Mouse (Mus musculus) heart, adult 2 months (tissue): ENCODE measurements around the gene Eps8. TPM values are rescaled to one million over a fixed set of nuclear protein-coding genes. Genes with fewer than 3 reads are reported as not detected.

Source experiments
- DNase-seq, 2 experiments: peaks; one replicate each; pipeline ENCODE4 v3.0.0; 2021
- H3K27ac ChIP-seq: fragments of 200-600 bp; 2 replicates; pipeline ENCODE4 v1.8.1; 2022
- H3K27me3 ChIP-seq: fragments of 200-500 bp; 2 replicates; pipeline ENCODE4 v1.6.1; 2012; ENCODE audit warnings: mild to moderate bottlenecking, low read length, inconsistent platforms, mixed read lengths; ENCODE audit not compliant: control insufficient read depth, insufficient read depth
- H3K36me3 ChIP-seq: fragments of 200-500 bp; 2 replicates; pipeline ENCODE4 v1.6.1; 2012; ENCODE audit warnings: low read length, inconsistent platforms; ENCODE audit not compliant: control insufficient read depth, insufficient read depth
- H3K4me1 ChIP-seq: fragments of 200-500 bp; 2 replicates; pipeline ENCODE4 v1.6.1; 2011; ENCODE audit warnings: low read length; ENCODE audit not compliant: control insufficient read depth, insufficient read depth
- H3K4me3 ChIP-seq: fragments of 200-600 bp; 2 replicates; pipeline ENCODE4 v1.8.1; 2022
- H3K79me2 ChIP-seq: fragments of 200-500 bp; replicated peaks from 2 replicates; pipeline ENCODE4 v1.6.1; 2012; ENCODE audit warnings: mild to moderate bottlenecking, inconsistent platforms, low read length, moderate library complexity, mixed read lengths; ENCODE audit not compliant: control insufficient read depth, insufficient read depth
- H3K9ac ChIP-seq: fragments of 200-500 bp; 2 replicates; pipeline ENCODE4 v1.6.1; 2012; ENCODE audit warnings: low read depth, mild to moderate bottlenecking, control low read depth, inconsistent platforms, low read length, mixed read lengths
- CTCF ChIP-seq: fragments of 200-600 bp; IDR thresholded peaks from 2 replicates; pipeline ENCODE4 v1.8.1; 2022; ENCODE audit warnings: antibody characterized with exemption, mild to moderate bottlenecking, moderate library complexity
- EP300 ChIP-seq: fragments of 200-500 bp; IDR thresholded peaks from 2 replicates; pipeline ENCODE4 v1.6.1; 2011; ENCODE audit warnings: low read depth, low read length, control low read depth; ENCODE audit not compliant: insufficient read depth
- POLR2A ChIP-seq: fragments of 200-500 bp; IDR thresholded peaks from 2 replicates; pipeline ENCODE4 v1.6.1; 2011; ENCODE audit warnings: mild to moderate bottlenecking, low read depth, low read length, control low read depth; ENCODE audit not compliant: insufficient read depth
- WGBS: fragments of 180-500 bp; shearing (Covaris S2); methylation state at CpG from one replicate; pipeline ENCODE4 v1.1.7; 2018; 5-methylcytosine and 5-hydroxymethylcytosine counted together
- intact Hi-C: fragments of 180-260 bp; cut with DNase I; formaldehyde crosslinking; loops from one replicate; pipeline ENCODE4 v1.15.1; 2025
- polyA plus RNA-seq: library from polyadenylated mRNA; depleted of rRNA; stranded (reverse); fragments of >200 nt; gene quantifications from 2 replicates; pipeline ENCODE4 v1.2.3, GENCODE M21; 2012
- total RNA-seq, 2 experiments: library from RNA; stranded (reverse); gene quantifications; 2 replicates each; pipeline ENCODE4 v1.2.3; 2021

Gene Eps8
- total and polyA plus RNA-seq, 3 experiments = 6.7 to 12.2 (median 11.6) TPM

DNA sequence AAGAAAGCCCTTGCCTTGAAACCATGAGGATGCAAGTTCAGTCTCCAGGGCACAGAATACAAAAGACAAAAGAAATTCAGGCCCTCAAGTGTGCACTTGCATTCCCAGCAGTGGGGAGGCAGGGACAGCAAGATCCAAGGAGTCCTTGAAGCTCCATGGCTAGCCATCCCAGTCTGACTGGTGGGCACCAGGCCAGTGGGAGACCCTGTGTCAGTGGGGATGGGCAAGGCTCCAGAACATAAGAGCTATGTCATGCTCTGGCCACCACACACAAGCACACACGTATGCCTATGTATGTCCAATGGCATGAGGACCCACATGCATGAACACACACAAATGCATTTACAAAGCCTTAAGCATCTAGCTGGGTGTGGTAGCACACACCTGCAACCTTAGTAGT, 13.0 kb downstream of the Eps8 start:
- WGBS = 92% methylated on average over 1 of the region's 1 CpGs
- Histone ChIP-seq H3K4me3 (no peak overlapping the region), H3K9ac (no peak overlapping the region), H3K4me1 (peaks cover 5% of the 10 kb centered on the region), H3K27me3 (no peaks in the 10 kb centered on the region), H3K36me3 (peaks cover 2% of the 10 kb centered on the region; the same call in 1 of the 2 replicates), H3K27ac (no peak overlapping the region), H3K79me2 (no peaks in the 10 kb centered on the region)
- TF ChIP-seq CTCF = no peak
- no peak for TF ChIP-seq POLR2A
- TF ChIP-seq EP300 = no peak
- DNase-seq = peak in 1 of 2 experiments; percentile 5
- intact Hi-C loops = no loop called here

DNA sequence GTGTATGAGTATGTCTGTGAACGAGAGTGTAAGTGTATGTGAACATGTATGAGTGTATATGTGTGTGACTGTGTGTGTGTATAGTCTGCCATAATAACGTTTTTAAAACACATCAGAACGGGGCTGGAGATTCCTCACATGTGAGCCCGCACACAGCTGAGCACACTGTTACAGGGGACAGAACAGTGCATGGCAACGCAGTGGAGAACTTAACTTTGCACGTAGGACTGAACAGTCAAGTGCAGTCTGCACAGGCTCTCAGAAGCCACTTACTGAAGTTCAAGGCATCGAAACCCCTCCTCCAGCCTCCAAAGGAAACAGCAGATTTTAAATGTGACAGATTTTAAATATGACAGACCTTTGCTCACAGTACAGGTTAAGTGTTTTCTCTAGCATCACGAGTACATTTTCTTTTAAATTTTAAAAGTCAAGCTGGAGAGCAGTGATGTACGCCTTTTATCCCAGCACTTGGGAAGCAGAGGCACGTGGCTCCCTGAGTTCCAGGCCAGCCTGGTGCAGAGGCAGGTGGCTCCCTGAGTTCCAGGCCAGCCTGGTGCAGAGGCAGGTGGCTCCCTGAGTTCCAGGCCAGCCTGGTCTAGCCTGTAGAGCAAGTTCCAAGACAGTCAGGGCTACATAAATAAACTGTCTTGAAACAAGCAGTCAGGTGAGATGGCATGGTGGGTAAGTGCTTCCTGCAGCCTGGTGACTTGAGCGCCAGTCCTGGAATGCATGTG, 15.7 kb downstream of the Eps8 start:
- TF ChIP-seq POLR2A (no peak), EP300 (no peak), CTCF (no peak)
- no peaks in the 10 kb centered on the region for H3K79me2 ChIP-seq
- DNase-seq = no peak
- no peak overlapping the region for H3K4me3 ChIP-seq
- peaks cover 5% of the 10 kb centered on the region for H3K4me1 ChIP-seq
- no peak overlapping the region for H3K27ac ChIP-seq
- WGBS = 88% methylated on average over 11 of the region's 11 CpGs
- no peaks in the 10 kb centered on the region for H3K27me3 ChIP-seq
- H3K9ac ChIP-seq = no peak overlapping the region
- intact Hi-C loops = no loop called here
- H3K36me3 ChIP-seq = peaks cover 2% of the 10 kb centered on the region; the same call in 1 of the 2 replicates

DNA sequence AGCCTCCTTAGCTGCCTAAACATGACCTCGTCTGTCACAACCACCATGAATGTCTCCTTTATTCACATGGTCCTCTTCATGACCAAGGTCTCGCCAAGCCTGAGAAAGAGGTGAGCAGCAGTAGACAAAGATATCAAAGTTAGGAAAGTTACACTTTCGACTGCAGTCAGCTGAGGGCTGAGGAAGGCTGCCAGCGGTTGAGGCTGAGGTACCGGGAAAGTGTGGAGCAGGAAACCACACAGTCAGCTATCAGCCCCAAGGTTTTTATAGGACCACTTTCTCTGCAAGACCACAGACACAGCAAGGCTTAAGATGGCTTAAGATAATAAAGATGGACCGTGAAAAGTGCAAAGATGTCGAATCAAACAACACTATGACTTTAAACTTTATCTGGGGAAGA, 17.2 kb downstream of the Eps8 start:
- no peak overlapping the region for H3K9ac ChIP-seq
- 34% methylated on average over 7 of the region's 7 CpGs for WGBS

DNA sequence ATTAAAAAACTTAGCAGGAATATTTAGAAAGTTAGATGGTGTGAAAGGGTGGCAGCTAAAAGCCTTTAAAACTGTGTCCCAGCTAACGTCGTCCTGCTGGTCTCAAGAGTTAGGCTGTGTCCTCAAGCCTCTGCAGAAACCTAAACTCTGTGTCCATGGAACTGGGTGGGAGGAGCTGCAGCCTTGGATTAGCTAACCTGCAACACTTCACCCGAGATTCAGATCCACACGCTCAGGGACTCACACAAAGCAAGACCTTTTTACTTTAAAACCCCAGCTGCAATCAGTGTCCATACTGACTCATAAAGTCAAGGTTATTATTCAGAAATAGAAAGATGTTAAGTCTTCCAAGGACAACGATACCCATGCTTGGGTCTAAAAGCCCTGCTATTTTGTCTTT, 18.5 kb downstream of the Eps8 start:
- 73% methylated on average over 5 of the region's 5 CpGs for WGBS
- DNase-seq = no peak
- intact Hi-C loops = no loop called here
- Histone ChIP-seq H3K4me1 (peaks cover 5% of the 10 kb centered on the region), H3K9ac (no peak overlapping the region), H3K4me3 (no peak overlapping the region), H3K27me3 (no peaks in the 10 kb centered on the region), H3K79me2 (no peaks in the 10 kb centered on the region), H3K36me3 (peaks cover 2% of the 10 kb centered on the region; the same call in 1 of the 2 replicates), H3K27ac (no peak overlapping the region)
- no peak for TF ChIP-seq POLR2A
- no peak for TF ChIP-seq CTCF
- TF ChIP-seq EP300 = no peak

More for the DNA sequence above, 17.2 kb downstream of the Eps8 start:
- no peak for TF ChIP-seq EP300
- TF ChIP-seq POLR2A = no peak
- no peak for TF ChIP-seq CTCF
- Histone ChIP-seq H3K27me3 (no peaks in the 10 kb centered on the region), H3K4me3 (no peak overlapping the region), H3K79me2 (no peaks in the 10 kb centered on the region), H3K36me3 (peaks cover 2% of the 10 kb centered on the region; the same call in 1 of the 2 replicates), H3K4me1 (peaks cover 5% of the 10 kb centered on the region), H3K27ac (no peak overlapping the region)
- intact Hi-C loops = no loop called here
- no peak for DNase-seq

DNA sequence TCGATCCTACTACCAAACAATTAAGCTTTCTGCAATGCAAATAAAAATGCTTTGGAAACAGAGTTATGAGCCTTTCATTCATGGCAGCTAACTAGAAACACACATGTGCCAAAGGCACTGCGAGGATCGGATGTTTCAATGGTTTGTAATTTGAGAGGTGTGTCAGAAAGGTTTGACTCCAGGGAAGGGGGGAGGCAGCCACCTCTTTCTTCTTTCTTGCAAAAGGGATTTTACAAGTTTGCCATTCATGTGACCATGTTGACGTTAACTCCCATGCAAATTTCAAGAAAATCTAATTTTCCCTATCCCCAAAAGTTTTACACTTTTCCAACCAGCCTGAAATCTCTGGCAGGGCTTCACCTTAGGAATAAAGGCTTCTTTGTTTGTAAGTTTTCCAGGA, 21.1 kb downstream of the Eps8 start:
- WGBS = 50% methylated on average over 4 of the region's 4 CpGs
- TF ChIP-seq CTCF = no peak
- TF ChIP-seq POLR2A = no peak
- no peak for TF ChIP-seq EP300

DNA sequence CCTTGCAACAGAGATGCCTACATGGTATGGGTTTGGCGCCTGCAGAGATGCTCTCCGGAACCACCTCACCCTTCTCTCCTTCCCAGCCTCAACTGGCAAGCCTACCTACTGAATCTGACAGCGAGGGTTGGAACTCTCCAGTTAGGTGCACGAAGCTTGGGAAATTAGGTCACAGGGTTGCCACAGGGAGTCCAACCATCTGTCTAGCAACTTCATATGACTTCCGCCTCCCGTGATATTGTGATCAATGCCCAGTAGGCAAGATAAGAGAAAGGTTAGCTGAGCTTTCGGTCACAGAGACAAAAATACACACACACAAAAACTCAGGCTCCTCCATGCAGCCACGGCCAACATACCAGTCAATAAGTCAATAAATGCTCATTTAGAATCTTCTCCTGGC, 21.6 kb downstream of the Eps8 start:
- Histone ChIP-seq H3K27me3 (no peaks in the 10 kb centered on the region), H3K27ac (no peak overlapping the region), H3K79me2 (no peaks in the 10 kb centered on the region), H3K36me3 (no peaks in the 10 kb centered on the region), H3K4me1 (peaks cover 2% of the 10 kb centered on the region), H3K4me3 (no peak overlapping the region), H3K9ac (no peak overlapping the region)
- DNase-seq = no peak
- TF ChIP-seq CTCF = no peak
- TF ChIP-seq POLR2A = no peak
- TF ChIP-seq EP300 = no peak
- 62% methylated on average over 8 of the region's 8 CpGs for WGBS
- intact Hi-C loops = no loop called here

More for the DNA sequence above, 21.1 kb downstream of the Eps8 start:
- Histone ChIP-seq H3K27me3 (no peaks in the 10 kb centered on the region), H3K4me3 (no peak overlapping the region), H3K9ac (no peak overlapping the region), H3K27ac (no peak overlapping the region), H3K79me2 (no peaks in the 10 kb centered on the region), H3K4me1 (peaks cover 2% of the 10 kb centered on the region), H3K36me3 (no peaks in the 10 kb centered on the region)
- intact Hi-C loops = no loop called here
- DNase-seq = no peak
